Mouse (Mus musculus): ENCODE measurements around the gene Mpv17l2. TPM values are rescaled to one million over a fixed set of nuclear protein-coding genes. Genes with fewer than 3 reads are reported as not detected.
A peak's percentile ranks its signal among the peaks of the same experiment; 100 is the strongest.

Mpv17l2 gene
- total RNA-seq, 2 experiments from 2014 or later, result 17.6 to 111 TPM

GRCm38 (mm10) chr8:70791975-70792691 lies 31.4 kb upstream of the Mpv17l2 start:
- ATAC-seq (replicated peaks; ENCODE audit: low FRiP score, low TSS enrichment, poor library complexity, severe bottlenecking), result peak; percentile 68

GRCm38 (mm10) chr8:70791294-70791701 lies 30.6 kb upstream of the Mpv17l2 start:
- ATAC-seq (replicated peaks; ENCODE audit: low FRiP score, low TSS enrichment, poor library complexity, severe bottlenecking), result peak; percentile 27; the same call in 1 of the 2 replicates

GRCm38 (mm10) chr8:70790846-70791245 lies 30.1 kb upstream of the Mpv17l2 start:
- no peak for ATAC-seq (replicated peaks; ENCODE audit: low FRiP score, low TSS enrichment, poor library complexity, severe bottlenecking)

- ATAC-seq (replicated peaks; ENCODE audit: low FRiP score, low TSS enrichment, poor library complexity, severe bottlenecking), result no peak
Observed at GRCm38 (mm10) chr8:70789046-70789445, 28.3 kb upstream of the Mpv17l2 start.

GRCm38 (mm10) chr8:70787941-70788667 lies 27.4 kb upstream of the Mpv17l2 start:
- no peak for ATAC-seq (replicated peaks; ENCODE audit: low FRiP score, low TSS enrichment, poor library complexity, severe bottlenecking)

GRCm38 (mm10) chr8:70787051-70787445 lies 26.3 kb upstream of the Mpv17l2 start:
- no peak for ATAC-seq (replicated peaks; ENCODE audit: low FRiP score, low TSS enrichment, poor library complexity, severe bottlenecking)

GRCm38 (mm10) chr8:70786291-70787050 lies 25.7 kb upstream of the Mpv17l2 start:
- no peak for ATAC-seq (replicated peaks; ENCODE audit: low FRiP score, low TSS enrichment, poor library complexity, severe bottlenecking)

- ATAC-seq (replicated peaks; ENCODE audit: low FRiP score, low TSS enrichment, poor library complexity, severe bottlenecking), result no peak
Observed at GRCm38 (mm10) chr8:70780093-70780492, 19.3 kb upstream of the Mpv17l2 start.

GRCm38 (mm10) chr8:70776496-70777444 lies 16.0 kb upstream of the Mpv17l2 start, which contains the start of gene Pik3r2:
Gene Pik3r2, minus strand, starts transcription at chr8:70776713.
- peak; percentile 78 for ATAC-seq (replicated peaks; ENCODE audit: low FRiP score, low TSS enrichment, poor library complexity, severe bottlenecking)

GRCm38 (mm10) chr8:70775851-70776495 lies 15.2 kb upstream of the Mpv17l2 start:
- no peak for ATAC-seq (replicated peaks; ENCODE audit: low FRiP score, low TSS enrichment, poor library complexity, severe bottlenecking)

GRCm38 (mm10) chr8:70775227-70775626 lies 14.5 kb upstream of the Mpv17l2 start:
- ATAC-seq (replicated peaks; ENCODE audit: low FRiP score, low TSS enrichment, poor library complexity, severe bottlenecking), result no peak

GRCm38 (mm10) chr8:70774740-70775139 lies 14.0 kb upstream of the Mpv17l2 start:
- ATAC-seq (replicated peaks; ENCODE audit: low FRiP score, low TSS enrichment, poor library complexity, severe bottlenecking), result no peak

GRCm38 (mm10) chr8:70773833-70774232 lies 13.1 kb upstream of the Mpv17l2 start:
- peak; percentile 16; the same call in 1 of the 2 replicates for ATAC-seq (replicated peaks; ENCODE audit: low FRiP score, low TSS enrichment, poor library complexity, severe bottlenecking)

- ATAC-seq (replicated peaks; ENCODE audit: low FRiP score, low TSS enrichment, poor library complexity, severe bottlenecking), result no peak
Observed at GRCm38 (mm10) chr8:70773410-70773809, 12.7 kb upstream of the Mpv17l2 start.

GRCm38 (mm10) chr8:70772890-70773289 lies 12.1 kb upstream of the Mpv17l2 start:
- ATAC-seq (replicated peaks; ENCODE audit: low FRiP score, low TSS enrichment, poor library complexity, severe bottlenecking), result no peak

GRCm38 (mm10) chr8:70772075-70772474 lies 11.3 kb upstream of the Mpv17l2 start:
- ATAC-seq (replicated peaks; ENCODE audit: low FRiP score, low TSS enrichment, poor library complexity, severe bottlenecking), result no peak

GRCm38 (mm10) chr8:70771217-70771616 lies 10.5 kb upstream of the Mpv17l2 start:
- ATAC-seq (replicated peaks; ENCODE audit: low FRiP score, low TSS enrichment, poor library complexity, severe bottlenecking), result no peak

GRCm38 (mm10) chr8:70770748-70771147 lies 10.0 kb upstream of the Mpv17l2 start:
- no peak for ATAC-seq (replicated peaks; ENCODE audit: low FRiP score, low TSS enrichment, poor library complexity, severe bottlenecking)
